Mouse (Mus musculus) heart, adult 2 months (tissue): ENCODE data around the gene Gmfg.

Source experiments
- CTCF ChIP-seq: fragments of 200-600 bp; IDR thresholded peaks from 2 replicates; pipeline ENCODE4 v1.8.1; 2022; ENCODE audit warnings: antibody characterized with exemption, mild to moderate bottlenecking, moderate library complexity
- POLR2A ChIP-seq: fragments of 200-500 bp; IDR thresholded peaks from 2 replicates; pipeline ENCODE4 v1.6.1; 2011; ENCODE audit warnings: mild to moderate bottlenecking, low read depth, low read length, control low read depth; ENCODE audit not compliant: insufficient read depth

GRCm38 (mm10) chr7:28477363-28477762 lies 40.1 kb downstream of the Gmfg start:
- TF ChIP-seq POLR2A (no peak), CTCF (no peak)
